Mouse (Mus musculus): Measurements from ENCODE around the gene Nln. TPM values are rescaled to one million over a fixed set of nuclear protein-coding genes. Genes with fewer than 3 reads are reported as not detected.

Gene Nln
- total RNA-seq, 1 experiment from 2014 or later, result 21.0 TPM

GRCm38 (mm10) chr13:104042738-104043137, 66.7 kb downstream of the Nln start:
- no peak for DNase-seq

GRCm38 (mm10) chr13:104041481-104041880, 67.9 kb downstream of the Nln start:
- peak; percentile 53 for DNase-seq

- DNase-seq, result peak; percentile 76
Observed at GRCm38 (mm10) chr13:104040950-104041349, 68.5 kb downstream of the Nln start.

GRCm38 (mm10) chr13:104039861-104040260, 69.6 kb downstream of the Nln start:
- no peak for DNase-seq

- DNase-seq, result no peak
Observed at GRCm38 (mm10) chr13:104038891-104039290, 70.5 kb downstream of the Nln start.

- no peak for DNase-seq
Observed at GRCm38 (mm10) chr13:104038358-104038757, 71.1 kb downstream of the Nln start.

GRCm38 (mm10) chr13:104037531-104038290, 71.7 kb downstream of the Nln start:
- DNase-seq, result no peak

- peak; percentile 55 for DNase-seq
Observed at GRCm38 (mm10) chr13:104036494-104037290, 72.7 kb downstream of the Nln start.

- DNase-seq, result no peak
Observed at GRCm38 (mm10) chr13:104035651-104036050, 73.8 kb downstream of the Nln start.

- no peak for DNase-seq
Observed at GRCm38 (mm10) chr13:104034854-104035253, 74.6 kb downstream of the Nln start.

GRCm38 (mm10) chr13:104032620-104033133, 76.7 kb downstream of the Nln start:
- no peak for DNase-seq

- DNase-seq, result no peak
Observed at GRCm38 (mm10) chr13:104031821-104032331, 77.5 kb downstream of the Nln start.

- DNase-seq, result no peak
Observed at GRCm38 (mm10) chr13:104030956-104031355, 78.5 kb downstream of the Nln start.

GRCm38 (mm10) chr13:104029511-104029910, 79.9 kb downstream of the Nln start:
- no peak for DNase-seq

- no peak for DNase-seq
Observed at GRCm38 (mm10) chr13:104029089-104029488, 80.3 kb downstream of the Nln start.

GRCm38 (mm10) chr13:104026525-104026924, 82.9 kb downstream of the Nln start:
- no peak for DNase-seq

GRCm38 (mm10) chr13:104025710-104025995, 83.8 kb downstream of the Nln start:
- DNase-seq, result no peak

- DNase-seq, result no peak
Observed at GRCm38 (mm10) chr13:104024856-104025709, 84.3 kb downstream of the Nln start.

GRCm38 (mm10) chr13:104024275-104024674, 85.1 kb downstream of the Nln start:
- DNase-seq, result no peak

GRCm38 (mm10) chr13:104023356-104023911, 86.0 kb downstream of the Nln start:
- no peak for DNase-seq

- DNase-seq, result no peak
Observed at GRCm38 (mm10) chr13:104018466-104019076, 90.8 kb downstream of the Nln start.
